ENCODE assay signal across 8 mouse cellular contexts in the genomic region with DNA sequence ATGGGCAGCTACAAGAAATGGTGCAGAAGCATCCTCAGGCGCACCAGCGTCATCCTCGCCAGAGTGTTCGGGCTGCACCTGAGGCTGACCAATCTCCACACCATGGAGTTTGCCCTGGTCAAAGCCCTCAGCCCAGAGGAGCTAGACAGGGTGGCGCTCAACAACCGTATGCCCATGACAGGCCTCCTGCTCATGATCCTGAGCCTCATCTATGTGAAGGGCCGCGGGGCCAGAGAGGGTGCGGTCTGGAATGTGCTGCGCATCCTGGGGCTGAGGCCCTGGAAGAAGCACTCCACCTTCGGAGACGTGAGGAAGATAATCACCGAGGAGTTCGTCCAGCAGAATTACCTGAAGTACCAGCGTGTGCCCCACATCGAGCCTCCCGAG. TPM values are rescaled to one million over a fixed set of nuclear protein-coding genes. Genes with fewer than 3 reads are reported as not detected.
DNase-seq lines count a peak whose midpoint lies in the region; ATAC-seq and TF ChIP-seq lines count a peak whose summit lies in the region.

No protein-coding gene starts in this region.

- DNase-seq in adrenal gland, adult 18-20 months (ENCODE audit: low spot score in 2 of 2), result peak; percentile 9 to 19
- DNase-seq in adrenal gland, postnatal 4 days (ENCODE audit: low spot score in 2 of 2), result no peak
- DNase-seq in lung, embryonic 14.5 days, result peak; percentile 3
- DNase-seq in lung, postnatal 14 days, result no peak
- no peak for DNase-seq in hindbrain, embryonic 10.5 days (ENCODE audit: low spot score)
- no peak for DNase-seq in ovary, postnatal 36 days (ENCODE audit: low spot score)

- H3K4me2 ChIP-seq in lung, embryonic 14.5 days, result peak overlapping the region; percentile 70
- peak overlapping the region; percentile 53 for H3K4me2 ChIP-seq in liver, embryonic 12.5 days
- peak overlapping the region; percentile 59 for H3K4me2 ChIP-seq in stomach, embryonic 16.5 days (ENCODE audit: low read depth, low read length)

- ATAC-seq in lung, embryonic 14.5 days (ENCODE audit: insufficient read depth), result no peak; the same call in 1 of the 2 replicates
- no peak; the same call in 1 of the 2 replicates for ATAC-seq in liver, embryonic 12.5 days
- peak; percentile 50 for ATAC-seq in stomach, embryonic 16.5 days (ENCODE audit: insufficient read depth, low FRiP score)

- peak overlapping the region; percentile 56 for H3K9ac ChIP-seq in lung, embryonic 14.5 days
- no peak overlapping the region; the same call in 1 of the 2 replicates for H3K9ac ChIP-seq in liver, embryonic 12.5 days
- peak overlapping the region; percentile 73 for H3K9ac ChIP-seq in stomach, embryonic 16.5 days (ENCODE audit: low read length)

- H3K27me3 ChIP-seq in lung, embryonic 14.5 days (ENCODE audit: insufficient read depth, low read length), result no peaks in the 10 kb centered on the region
- H3K27me3 ChIP-seq in hindbrain, embryonic 10.5 days (ENCODE audit: insufficient read depth, poor library complexity, severe bottlenecking), result no peaks in the 10 kb centered on the region
- peaks cover 10% of the 10 kb centered on the region; the same call in 1 of the 2 replicates for H3K27me3 ChIP-seq in liver, embryonic 12.5 days (replicated peaks)
- H3K27me3 ChIP-seq in stomach, embryonic 16.5 days (ENCODE audit: control insufficient read depth, insufficient read depth, low read length), result no peaks in the 10 kb centered on the region

- H3K4me1 ChIP-seq in lung, embryonic 14.5 days (ENCODE audit: insufficient read depth), result no peaks in the 10 kb centered on the region
- peaks cover 16% of the 10 kb centered on the region for H3K4me1 ChIP-seq in hindbrain, embryonic 10.5 days (replicated peaks)
- H3K4me1 ChIP-seq in liver, embryonic 12.5 days, result no peaks in the 10 kb centered on the region
- no peaks in the 10 kb centered on the region for H3K4me1 ChIP-seq in stomach, embryonic 16.5 days (ENCODE audit: control insufficient read depth, insufficient read depth, low read length)

- no peaks in the 10 kb centered on the region; the same call in 1 of the 2 replicates for H3K9me3 ChIP-seq in lung, embryonic 14.5 days (ENCODE audit: low read depth, low read length)
- peaks cover 24% of the 10 kb centered on the region for H3K9me3 ChIP-seq in hindbrain, embryonic 10.5 days
- no peaks in the 10 kb centered on the region for H3K9me3 ChIP-seq in liver, embryonic 12.5 days (replicated peaks)
- no peaks in the 10 kb centered on the region for H3K9me3 ChIP-seq in stomach, embryonic 16.5 days (replicated peaks; ENCODE audit: control insufficient read depth, low read length)

- WGBS in lung, embryonic 14.5 days, result 31% methylated on average over 17 of the region's 17 CpGs
- 32% methylated on average over 17 of the region's 17 CpGs for WGBS in hindbrain, embryonic 10.5 days
- WGBS in liver, embryonic 12.5 days (ENCODE audit: insufficient replicate concordance), result 32% methylated on average over 17 of the region's 17 CpGs
- 36% methylated on average over 17 of the region's 17 CpGs for WGBS in stomach, embryonic 16.5 days

- H3K4me3 ChIP-seq in lung, embryonic 14.5 days (ENCODE audit: low read depth, low read length), result peak overlapping the region; percentile 45
- H3K4me3 ChIP-seq in hindbrain, embryonic 10.5 days, result peak overlapping the region; percentile 61
- peak overlapping the region; percentile 38 for H3K4me3 ChIP-seq in liver, embryonic 12.5 days
- H3K4me3 ChIP-seq in stomach, embryonic 16.5 days (replicated peaks; ENCODE audit: low read length), result peak overlapping the region; percentile 55

- no peak for TF ChIP-seq CTCF in lung, embryonic 14.5 days (IDR thresholded peaks at IDR 0.05; ENCODE audit: low read depth)

- H3K27ac ChIP-seq in lung, embryonic 14.5 days (ENCODE audit: low read depth), result no peak overlapping the region
- H3K27ac ChIP-seq in hindbrain, embryonic 10.5 days, result peak overlapping the region; percentile 87
- H3K27ac ChIP-seq in liver, embryonic 12.5 days, result no peak overlapping the region
- 0 out of 2 replicates have a peak overlapping the region, but pooled peaks have one; percentile 38 for H3K27ac ChIP-seq in stomach, embryonic 16.5 days (ENCODE audit: low read length)

- H3K36me3 ChIP-seq in lung, embryonic 14.5 days (ENCODE audit: insufficient read depth), result no peaks in the 10 kb centered on the region
- no peaks in the 10 kb centered on the region for H3K36me3 ChIP-seq in hindbrain, embryonic 10.5 days
- no peaks in the 10 kb centered on the region for H3K36me3 ChIP-seq in liver, embryonic 12.5 days
- H3K36me3 ChIP-seq in stomach, embryonic 16.5 days (ENCODE audit: control insufficient read depth, insufficient read depth, low read length), result no peaks in the 10 kb centered on the region

RNA-seq across cellular contexts. Expression of a gene that starts 2.4 kb away (rescaled TPM):
- 10 to 100 TPM; 69.4 to 80.4 TPM for total RNA-seq in adrenal gland, adult 18-20 months (2021)
- total RNA-seq in adrenal gland, postnatal 4 days (2021), result 100 to 1,000 TPM; 112 to 118 TPM
- 77.9 and 78.8 TPM in 2 replicates for polyA plus RNA-seq in lung, embryonic 14.5 days (2014; fragmentation: Nextera tagmentation; extraction: Ambion mirVana)
- polyA plus RNA-seq in hindbrain, embryonic 10.5 days (2016; fragmentation: Nextera tagmentation; extraction: Ambion mirVana), result 100 and 194 TPM in 2 replicates
- 11.2 and 11.3 TPM in 2 replicates for polyA plus RNA-seq in liver, embryonic 12.5 days (2016; fragmentation: Nextera tagmentation; extraction: Ambion mirVana)
- 75.8 and 82.1 TPM in 2 replicates for polyA plus RNA-seq in stomach, embryonic 16.5 days (2015; fragmentation: Nextera tagmentation; extraction: Ambion mirVana)

RNA-seq across cellular contexts. Expression of a gene that starts 28.0 kb away (rescaled TPM):
- total RNA-seq in adrenal gland, adult 18-20 months (2021), result 1 to 10 TPM in 1 of 2 experiments, under 1 TPM in 1; 0.80 to 1.2 TPM
- total RNA-seq in adrenal gland, postnatal 4 days (2021), result 10 to 100 TPM; 10.2 to 12.6 TPM
- polyA plus RNA-seq in lung, embryonic 14.5 days (2014; fragmentation: Nextera tagmentation; extraction: Ambion mirVana), result 2.1 and 2.5 TPM in 2 replicates
- polyA plus RNA-seq in hindbrain, embryonic 10.5 days (2016; fragmentation: Nextera tagmentation; extraction: Ambion mirVana), result 5.5 and 11.8 TPM in 2 replicates
- 0.08 and 0.11 TPM in 2 replicates for polyA plus RNA-seq in liver, embryonic 12.5 days (2016; fragmentation: Nextera tagmentation; extraction: Ambion mirVana)
- polyA plus RNA-seq in stomach, embryonic 16.5 days (2015; fragmentation: Nextera tagmentation; extraction: Ambion mirVana), result 1.2 and 1.6 TPM in 2 replicates

Comparison
In these comparisons a context has a peak if more than half of its experiments do, and no peak if none do; other contexts are left out.
1. DNase-seq: peak in adrenal gland, adult 18-20 months (2 of 2) and lung, embryonic 14.5 days (single experiment); none in adrenal gland, postnatal 4 days (0 of 2), lung, postnatal 14 days (single experiment), hindbrain, embryonic 10.5 days (single experiment) and ovary, postnatal 36 days (single experiment).
2. H3K27ac ChIP-seq: peak in hindbrain, embryonic 10.5 days (single experiment) and stomach, embryonic 16.5 days (single experiment); none in lung, embryonic 14.5 days (single experiment) and liver, embryonic 12.5 days (single experiment).
3. Peak in every context shown above with its lines, with median percentiles within 50 percentile points of each other: H3K4me2 ChIP-seq and H3K4me3 ChIP-seq.